In genomic region chr3:130128564-130128963, GRCm38 (mm10) we compare ENCODE assay signal across 12 mouse cellular contexts. TPM values are rescaled to one million over a fixed set of nuclear protein-coding genes. Genes with fewer than 3 reads are reported as not detected.
DNase-seq lines count a peak whose midpoint lies in the region; ATAC-seq and TF ChIP-seq lines count a peak whose summit lies in the region.
"Had no signal": no experiment of that assay in that cellular context is flagged by ENCODE, and none has a peak within 500 bp of the region (broad histone marks: within the 10 kb centered on the region; RNA-seq: fewer than 3 reads in every experiment).

No protein-coding gene starts in this region.

- H3K9me3 ChIP-seq in lung, embryonic 16.5 days (ENCODE audit: control insufficient read depth, low read length): no peaks in the 10 kb centered on the region
- H3K9me3 ChIP-seq: liver, embryonic 13.5 days had no signal

- DNase-seq in lung, adult 2 months: no peak
- DNase-seq in frontal cortex, adult 2 months (ENCODE audit: extremely low spot score in 1 of 2, low spot score in 1 of 2): peak; percentile 20 to 57
- DNase-seq in layer of hippocampus, postnatal 10 days (ENCODE audit: low spot score in 2 of 2): peak; percentile 42 to 47
- peak; percentile 19 for DNase-seq in right cerebral cortex, postnatal 14 days
- no peak for DNase-seq in thymus, postnatal 4 days
- DNase-seq in spleen, postnatal 14 days (ENCODE audit: low spot score in 2 of 2): no peak
- DNase-seq: kidney, postnatal 25 days; liver, embryonic 13.5 days; thymus, adult 2 months had no signal

- no peak overlapping the region for H3K4me2 ChIP-seq in lung, embryonic 16.5 days (ENCODE audit: low read depth, low read length)
- H3K4me2 ChIP-seq: liver, embryonic 13.5 days had no signal

- H3K27ac ChIP-seq in lung, embryonic 16.5 days (ENCODE audit: low read length): no peak overlapping the region
- H3K27ac ChIP-seq: liver, embryonic 13.5 days had no signal

- no peaks in the 10 kb centered on the region for H3K27me3 ChIP-seq in lung, embryonic 16.5 days (ENCODE audit: control insufficient read depth, insufficient read depth, low read depth, low read length)
- H3K27me3 ChIP-seq: liver, embryonic 13.5 days had no signal

- H3K4me1 ChIP-seq in lung, embryonic 16.5 days (replicated peaks; ENCODE audit: control insufficient read depth, insufficient read depth, low read length): no peaks in the 10 kb centered on the region
- no peaks in the 10 kb centered on the region for H3K4me1 ChIP-seq in lung, adult 2 months (ENCODE audit: control insufficient read depth, insufficient read depth, low read length)
- H3K4me1 ChIP-seq: liver, embryonic 13.5 days had no signal

- H3K36me3 ChIP-seq in lung, embryonic 16.5 days (ENCODE audit: control insufficient read depth, insufficient read depth, low read length): no peaks in the 10 kb centered on the region
- H3K36me3 ChIP-seq: liver, embryonic 13.5 days had no signal

- H3K9ac ChIP-seq in lung, embryonic 16.5 days (ENCODE audit: low read length): no peak overlapping the region
- H3K9ac ChIP-seq: liver, embryonic 13.5 days had no signal

- no peak overlapping the region for H3K4me3 ChIP-seq in lung, embryonic 16.5 days (ENCODE audit: low read length)
- no peak overlapping the region for H3K4me3 ChIP-seq in lung, adult 2 months (replicated peaks; ENCODE audit: extremely low read depth, low read depth, low read length)
- H3K4me3 ChIP-seq: liver, embryonic 13.5 days had no signal

- 55% methylated on average over 11 of the region's 11 CpGs for WGBS in lung, embryonic 16.5 days
- WGBS in lung, adult 2 months: 65% methylated on average over 11 of the region's 11 CpGs

- TF ChIP-seq POLR2A in lung, adult 2 months (IDR thresholded peaks at IDR 0.05; ENCODE audit: borderline replicate concordance, extremely low read depth, low read depth, low read length): no peak

- no peak for TF ChIP-seq CTCF in lung, adult 2 months (IDR thresholded peaks at IDR 0.05; ENCODE audit: insufficient read depth, low read length)

- 0 out of 2 replicates have a peak, but pooled peaks have one; percentile 15 for ATAC-seq in lung, embryonic 16.5 days (ENCODE audit: low read depth)
- ATAC-seq: activated CD4-positive, CD25-positive, alpha-beta regulatory T cell, adult 4 months had no signal

RNA-seq across cellular contexts. Expression of gene Col25a1, which starts 2.7 kb away (rescaled TPM):
- polyA plus RNA-seq in lung, embryonic 16.5 days (2015; fragmentation: Nextera tagmentation; extraction: Ambion mirVana): 17.6 and 20.3 TPM in 2 replicates
- polyA plus RNA-seq in lung, adult 2 months (2012; rRNA removed): 0.07 TPM in 2 replicates
- polyA plus RNA-seq in frontal cortex, adult 2 months (2012; rRNA removed): 9.7 and 12.2 TPM in 2 replicates
- total RNA-seq in layer of hippocampus, postnatal 10 days (2021): 10 to 100 TPM; 41.0 to 41.6 TPM
- total RNA-seq: monocyte, adult 5-6 weeks had no signal
- polyA plus RNA-seq: thymus, adult 2 months had no signal

Comparison
In these comparisons a context has a peak if more than half of its experiments do, and no peak if none do; other contexts are left out.
1. RNA of gene Col25a1, which starts 2.7 kb away (polyA plus RNA-seq): 17.6 to 20.3 TPM in lung, embryonic 16.5 days and 9.7 to 12.2 TPM in frontal cortex, adult 2 months; 0.07 TPM in lung, adult 2 months; every median in the first group is over 10 times any median in the second.
2. DNase-seq: peak in frontal cortex, adult 2 months (2 of 2), layer of hippocampus, postnatal 10 days (2 of 2) and right cerebral cortex, postnatal 14 days (single experiment); none in lung, adult 2 months (single experiment), thymus, postnatal 4 days (single experiment) and spleen, postnatal 14 days (0 of 2).